Mouse (Mus musculus): ENCODE results near the gene Borcs5.

GRCm38 (mm10) chr6:134639900-134640299 is 590 bp downstream of the Borcs5 start:
- no peak for TF ChIP-seq CTCF (IDR thresholded peaks at IDR 0.05; ENCODE audit: low read depth)
- no peak for TF ChIP-seq EP300 (IDR thresholded peaks at IDR 0.05; ENCODE audit: low read depth)
